Mouse (Mus musculus): ENCODE results near the gene Zfp984.
A peak's percentile ranks its signal among the peaks of the same experiment; 100 is the strongest.
"Not testable (repeated sequence)": the region's sequence is repeated elsewhere in the genome, so short reads cannot be mapped to it uniquely, and the experiment has no call there.

Zfp984 gene

DNA sequence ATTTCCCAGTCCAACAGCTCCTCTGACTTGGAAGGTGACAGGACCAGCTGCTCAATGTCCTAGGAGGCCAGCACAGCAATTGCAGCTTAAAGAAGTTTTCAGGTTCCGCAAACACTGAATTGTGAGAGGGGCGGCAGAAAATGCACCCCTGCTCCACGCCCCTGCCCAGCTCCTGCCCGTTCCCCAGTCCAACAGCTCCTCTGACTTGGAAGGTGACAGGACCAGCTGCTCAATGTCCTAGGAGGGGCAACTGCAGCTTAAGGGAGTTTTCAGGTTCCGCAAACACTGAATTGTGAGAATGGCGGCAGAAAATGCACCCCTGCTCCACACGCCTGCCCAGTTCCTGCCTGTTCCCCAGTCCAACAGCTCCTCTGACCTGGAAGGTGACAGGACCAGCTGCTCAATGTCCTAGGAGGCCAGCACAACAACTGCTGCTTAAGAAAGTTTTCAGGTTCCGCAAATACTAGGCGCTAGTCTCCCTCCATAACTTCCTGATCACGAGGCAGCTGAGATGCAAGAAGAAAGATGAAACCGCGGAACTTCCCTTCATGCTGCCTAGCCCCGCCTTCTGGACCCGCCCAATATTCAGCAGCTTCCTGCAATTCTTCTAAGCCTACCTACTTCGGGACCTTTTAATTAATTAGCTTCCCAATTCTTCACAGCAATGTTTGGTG lies at the start of gene Zfp984:
Gene Zfp984 (minus strand): TSS at position 497 of the 674 bp plus-strand sequence.
- not testable (repeated sequence) for DNase-seq (ENCODE audit: low spot score)

DNA sequence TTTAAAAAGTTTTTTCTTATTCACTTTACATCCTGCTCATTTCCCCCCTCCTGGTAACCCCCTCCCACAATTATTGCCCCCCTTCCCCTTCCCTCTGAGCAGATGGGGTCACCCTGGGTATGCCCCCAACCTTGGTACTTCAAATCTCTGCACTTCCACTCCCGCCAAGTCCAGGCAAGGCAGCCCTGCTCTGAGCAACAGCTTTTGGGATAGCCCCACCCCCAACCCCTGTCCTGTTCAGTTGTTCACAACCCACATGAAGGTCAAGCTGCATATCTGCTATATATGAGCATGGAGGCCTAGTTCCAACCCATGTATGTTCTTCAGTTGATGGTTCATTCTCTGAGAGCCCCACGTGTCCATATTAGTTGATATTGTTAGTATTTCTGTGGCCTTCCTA lies 41.2 kb upstream of the Zfp984 start:
- no peak for DNase-seq (ENCODE audit: low spot score)

DNA sequence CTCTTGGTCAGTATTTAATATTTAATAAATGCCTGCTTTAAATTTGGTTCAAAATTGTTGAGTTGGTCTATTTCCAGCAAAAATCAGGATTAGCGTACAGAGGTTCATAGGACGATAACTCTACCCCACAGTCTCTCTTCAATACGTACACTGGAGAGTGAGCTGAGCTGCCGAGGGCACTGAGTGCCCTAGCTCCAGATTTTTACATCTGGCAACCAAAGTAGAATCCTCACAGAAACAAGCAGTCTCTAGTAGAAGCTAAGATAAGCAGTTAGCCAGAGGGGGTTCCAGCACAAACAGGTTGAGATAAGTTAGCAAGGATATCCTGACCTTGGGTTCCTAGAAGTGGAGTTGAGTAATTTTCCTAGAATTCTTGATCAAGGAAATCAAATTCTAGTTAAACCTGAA lies 39.0 kb upstream of the Zfp984 start:
- no peak for DNase-seq (ENCODE audit: low spot score)

DNA sequence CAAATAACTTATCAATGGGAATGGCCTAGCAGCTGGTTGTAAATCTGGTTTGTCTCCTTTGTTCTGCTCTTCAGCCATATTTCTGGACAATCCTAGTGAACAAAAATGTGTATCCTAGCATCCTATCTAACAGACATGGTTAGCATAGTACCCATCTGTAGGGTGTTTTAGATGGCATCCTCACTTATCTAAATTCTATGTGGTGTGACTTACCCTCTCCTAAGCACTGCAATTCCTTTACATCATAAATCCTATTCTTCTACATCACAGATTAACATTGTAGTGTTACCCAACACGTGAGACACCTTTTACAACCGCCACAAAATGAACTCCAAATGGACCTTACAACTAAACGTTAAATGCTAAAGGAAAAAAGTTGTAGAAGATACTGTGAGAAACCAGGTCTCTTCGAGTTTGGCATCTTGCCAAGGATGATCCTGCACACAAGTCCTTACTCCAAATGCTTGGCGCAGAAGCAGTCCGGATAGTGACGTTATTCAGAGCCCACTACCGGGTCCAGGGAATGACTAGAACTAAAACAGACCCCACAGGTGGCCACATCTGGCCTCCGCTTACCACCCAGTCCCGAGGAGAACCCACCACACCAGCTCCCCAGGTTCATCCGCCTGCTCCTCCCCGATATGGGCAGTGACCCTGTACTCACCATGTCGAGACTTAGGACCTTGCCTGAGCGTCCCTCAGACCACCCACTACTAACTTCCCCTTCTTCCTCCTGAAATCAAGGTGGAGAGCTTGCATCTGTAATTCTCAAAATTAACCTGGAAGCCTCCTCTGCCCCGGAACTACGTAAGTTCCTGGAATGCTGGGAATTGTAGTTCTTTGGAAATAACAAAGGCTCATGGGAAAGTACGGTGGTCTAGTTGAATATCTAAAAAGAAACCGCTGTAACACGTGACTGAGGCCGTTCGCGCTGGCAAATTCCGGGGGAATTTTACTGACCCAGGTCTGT lies 38.3 kb upstream of the Zfp984 start, which contains the start of gene Zfp933:
Gene Zfp933 (minus strand): TSS at position 753 of the 970 bp plus-strand sequence.
- DNase-seq (ENCODE audit: low spot score), result peak; percentile 36

DNA sequence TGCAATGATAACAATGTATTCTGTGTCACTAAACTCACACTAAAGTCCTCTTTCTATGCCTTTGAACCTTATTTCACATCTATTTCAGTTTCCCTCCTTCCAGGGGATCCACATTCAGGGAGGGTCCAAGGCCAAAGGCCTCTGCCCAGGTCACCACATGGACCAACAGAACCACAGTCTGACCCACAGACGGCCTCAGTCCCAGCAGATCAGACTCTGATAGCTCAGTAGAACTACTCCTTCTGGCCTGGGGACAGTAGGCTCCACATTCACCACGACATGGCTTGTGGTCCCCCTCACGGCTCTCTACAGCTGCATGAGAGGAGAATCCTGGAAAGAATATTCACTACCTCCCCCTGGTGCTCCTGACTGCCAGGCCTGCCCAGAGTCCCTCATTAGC lies 33.3 kb upstream of the Zfp984 start:
- no peak for DNase-seq (ENCODE audit: low spot score)

DNA sequence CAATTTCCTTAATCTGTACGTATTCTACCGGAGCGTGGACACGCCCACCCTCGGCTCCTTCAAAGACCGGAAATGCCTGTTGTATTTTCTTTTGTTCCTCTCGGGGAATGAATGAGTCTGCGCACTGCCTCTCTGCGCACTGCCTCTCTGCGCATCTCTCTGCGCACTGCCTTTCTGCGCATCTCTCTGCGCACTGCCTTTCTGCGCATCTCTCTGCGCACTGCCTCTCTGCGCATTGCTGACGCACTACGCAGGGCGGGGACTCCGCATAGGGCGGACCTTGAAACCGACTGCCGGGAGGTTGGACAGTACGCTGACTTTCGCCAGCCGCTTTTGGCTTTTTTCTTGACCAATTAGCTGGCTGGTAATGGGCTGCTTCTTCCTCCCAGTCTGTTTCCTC lies 29.7 kb upstream of the Zfp984 start:
- DNase-seq (ENCODE audit: low spot score), result peak; percentile 19

DNA sequence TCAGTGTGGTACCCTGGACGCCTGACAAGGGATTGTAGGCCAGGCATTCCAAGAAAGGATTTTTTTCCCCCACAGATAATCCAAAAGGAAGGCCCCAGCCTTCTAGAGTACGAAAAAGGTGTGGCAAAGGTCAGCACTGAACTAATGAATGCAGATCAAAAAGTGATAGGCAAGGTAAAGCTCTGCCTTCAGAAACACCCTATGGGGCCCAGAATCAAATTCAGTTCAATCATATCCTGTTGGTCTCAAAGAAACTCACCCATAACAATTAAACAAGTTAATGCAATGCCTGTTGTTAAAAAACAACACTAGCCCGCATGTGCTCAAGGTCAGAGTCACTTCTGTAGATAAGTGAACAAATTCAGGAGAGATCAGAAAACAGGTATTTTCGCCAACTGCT lies 14.8 kb upstream of the Zfp984 start:
- DNase-seq (ENCODE audit: low spot score), result no peak

DNA sequence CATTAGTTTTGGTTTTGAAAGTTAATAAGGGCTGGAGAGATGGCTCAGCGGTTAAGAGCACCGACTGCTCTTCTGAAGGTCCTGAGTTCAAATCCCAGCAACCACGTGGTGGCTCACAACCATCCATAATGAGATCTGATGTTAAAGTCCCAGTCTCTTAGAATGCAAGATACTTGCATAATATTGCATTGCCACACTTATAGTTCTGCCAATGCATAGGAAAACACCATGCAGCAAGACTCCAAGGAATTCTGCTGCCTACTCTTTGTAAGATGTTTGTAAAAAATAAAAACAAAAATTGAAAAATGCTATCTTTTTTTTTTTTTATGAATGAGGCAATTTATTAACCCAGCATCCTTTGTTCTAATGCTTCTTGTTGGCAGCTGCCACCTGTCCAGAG lies 11.8 kb upstream of the Zfp984 start:
- not testable (repeated sequence) for DNase-seq (ENCODE audit: low spot score)

DNA sequence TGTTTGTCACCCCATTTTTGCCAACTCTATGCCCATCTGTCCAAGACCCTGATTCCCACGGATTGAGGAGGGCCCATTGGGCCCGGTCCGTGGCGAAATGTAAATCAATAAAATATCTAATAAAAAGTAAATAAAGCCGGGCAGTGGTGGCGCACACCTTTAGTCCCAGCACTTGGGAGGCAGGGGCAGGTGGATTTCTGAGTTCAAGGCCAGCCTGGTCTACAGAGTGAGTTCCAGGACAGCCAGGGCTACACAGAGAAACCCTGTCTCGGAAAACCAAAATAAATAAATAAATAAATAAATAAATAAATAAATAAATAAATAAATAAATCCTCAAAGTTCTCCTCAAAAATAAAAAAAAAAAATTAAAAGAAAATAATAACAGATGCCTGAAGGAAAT lies 10.1 kb upstream of the Zfp984 start:
- not testable (repeated sequence) for DNase-seq (ENCODE audit: low spot score)

DNA sequence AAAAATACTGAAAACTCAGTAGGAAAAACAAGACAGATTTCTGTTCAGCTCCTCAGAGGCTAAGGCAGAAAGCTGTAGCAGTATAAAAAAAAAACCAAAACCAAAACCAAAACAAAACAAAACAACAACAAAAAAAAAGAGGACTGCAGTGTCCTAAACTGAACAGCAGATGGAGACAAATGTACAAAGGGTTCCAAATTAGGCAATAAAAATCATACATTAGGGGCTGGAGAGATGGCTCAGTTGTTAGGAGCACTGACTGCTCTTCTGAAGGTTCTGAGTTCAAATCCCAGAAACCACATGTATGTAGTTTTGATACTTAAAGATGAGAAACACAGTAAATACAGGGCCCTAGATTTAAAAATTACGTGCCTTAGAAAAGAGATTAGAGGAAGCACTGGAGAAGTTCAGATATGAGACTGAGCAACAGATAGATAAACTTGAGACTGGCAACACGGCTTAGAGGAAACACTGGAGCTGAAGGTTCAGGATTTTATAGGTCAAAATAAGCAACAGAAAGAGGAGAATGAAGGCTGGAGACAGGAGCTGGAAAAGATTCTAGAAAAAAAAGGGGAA lies 5.1 kb upstream of the Zfp984 start:
- no peak for DNase-seq (ENCODE audit: low spot score)

DNA sequence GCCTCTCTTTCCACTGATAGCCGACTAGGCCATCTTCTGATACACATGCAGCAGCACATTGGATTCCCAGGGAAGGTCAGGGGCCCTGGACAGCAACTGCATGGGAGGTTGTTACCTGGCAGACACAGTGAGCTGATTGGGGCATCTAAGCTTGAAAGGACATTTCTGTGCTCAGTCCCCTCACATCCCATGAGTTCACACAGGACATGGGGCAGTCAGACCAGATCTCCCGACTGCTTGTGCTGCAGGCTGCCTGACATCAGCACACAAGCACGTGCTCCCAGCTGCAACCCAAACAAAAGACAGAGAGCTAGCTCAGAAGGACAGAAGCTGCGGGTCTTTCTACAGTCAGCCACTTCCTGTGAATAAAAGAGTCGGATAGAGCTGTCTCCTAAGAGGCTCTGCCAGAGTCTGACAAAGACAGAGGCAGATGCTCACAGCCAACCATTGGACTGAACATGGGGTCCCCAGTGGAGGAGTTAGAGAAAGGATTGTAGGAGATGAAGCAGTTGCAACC lies 3.7 kb upstream of the Zfp984 start:
- no peak for DNase-seq (ENCODE audit: low spot score)

DNA sequence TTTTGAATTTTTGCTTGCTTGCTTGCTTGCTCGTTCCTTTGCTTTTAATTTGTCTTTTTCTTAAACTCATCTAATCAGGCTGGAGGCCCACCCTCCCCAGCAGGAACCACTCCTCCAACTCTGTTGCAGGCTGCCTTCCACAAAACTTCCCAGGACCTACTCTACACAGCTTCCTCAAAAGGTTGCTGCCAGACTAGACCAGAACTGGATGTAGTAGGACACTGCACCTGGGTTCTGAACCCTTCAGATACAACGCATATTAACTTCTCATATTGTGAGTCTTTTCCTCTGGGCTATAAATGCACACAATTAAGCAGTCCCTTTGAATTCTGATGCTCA lies 347 bp upstream of the Zfp984 start:
- not testable (repeated sequence) for DNase-seq (ENCODE audit: low spot score)

DNA sequence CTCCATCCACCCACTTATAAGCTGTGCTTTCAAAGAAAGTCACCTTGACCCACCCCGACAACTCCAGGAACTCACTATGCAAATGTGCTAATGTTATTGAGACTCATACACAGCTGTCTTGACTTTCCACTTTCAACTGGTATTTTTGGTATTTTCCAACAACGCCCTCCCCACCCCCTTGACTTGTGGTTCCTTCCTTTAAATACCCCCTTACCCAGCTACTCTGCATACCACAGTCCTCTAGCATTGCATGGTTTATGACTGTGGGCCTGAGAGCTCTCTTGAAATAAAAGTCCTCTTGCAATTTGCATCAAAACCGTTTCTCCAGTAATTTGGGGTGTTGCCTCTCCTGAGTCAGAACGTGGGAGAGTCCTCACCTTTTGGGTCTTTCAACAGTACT lies 1.1 kb downstream of the Zfp984 start:
- DNase-seq (ENCODE audit: low spot score), result not testable (repeated sequence)

DNA sequence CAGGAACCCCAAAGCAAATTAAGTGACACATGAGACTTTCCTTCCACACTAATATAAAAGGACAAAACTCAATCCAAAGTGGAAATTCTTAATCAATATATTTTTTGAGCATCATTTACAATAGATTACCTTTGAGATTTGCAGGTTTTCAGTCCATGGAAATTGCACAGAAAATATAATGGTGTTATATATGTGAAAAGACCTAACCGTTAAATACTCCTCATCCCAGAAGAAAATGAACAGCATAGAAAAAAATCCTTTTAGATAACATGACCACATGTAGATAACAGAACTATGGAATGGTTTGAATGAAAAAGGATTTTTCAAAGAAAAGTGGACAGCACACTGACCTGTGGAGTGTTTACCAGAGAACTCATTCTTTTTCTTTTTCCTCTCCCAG lies 14.3 kb downstream of the Zfp984 start:
- DNase-seq (ENCODE audit: low spot score), result not testable (repeated sequence)

DNA sequence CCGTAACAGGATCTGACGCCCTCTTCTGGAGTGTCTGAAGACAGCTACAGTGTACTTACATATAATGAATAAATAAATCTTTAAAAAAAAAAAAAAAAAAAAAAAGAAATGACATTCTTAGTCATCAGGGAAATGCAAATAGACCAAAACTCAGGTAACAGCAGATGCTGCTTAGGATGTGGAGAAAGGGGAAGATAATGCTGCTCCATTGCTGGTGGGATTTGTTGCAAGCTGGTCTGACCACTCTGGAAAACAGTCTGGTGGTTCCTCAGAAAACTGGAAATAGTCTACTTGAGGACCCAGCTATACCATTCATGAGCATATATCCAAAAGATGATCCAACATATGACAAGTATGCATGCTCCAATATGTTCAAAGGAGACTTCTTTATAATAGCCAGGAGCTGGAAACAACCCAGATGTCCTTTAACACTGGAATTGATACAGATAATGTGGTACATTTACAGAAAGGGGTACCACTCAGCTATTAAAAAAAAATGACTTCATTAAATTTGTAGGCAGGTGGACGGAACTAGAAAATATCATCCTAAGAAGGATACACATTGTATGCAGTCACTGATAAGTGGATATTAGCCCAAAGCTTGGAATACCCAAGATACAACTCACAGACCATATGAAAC lies 15.4 kb downstream of the Zfp984 start:
- DNase-seq (ENCODE audit: low spot score), result not testable (repeated sequence)

DNA sequence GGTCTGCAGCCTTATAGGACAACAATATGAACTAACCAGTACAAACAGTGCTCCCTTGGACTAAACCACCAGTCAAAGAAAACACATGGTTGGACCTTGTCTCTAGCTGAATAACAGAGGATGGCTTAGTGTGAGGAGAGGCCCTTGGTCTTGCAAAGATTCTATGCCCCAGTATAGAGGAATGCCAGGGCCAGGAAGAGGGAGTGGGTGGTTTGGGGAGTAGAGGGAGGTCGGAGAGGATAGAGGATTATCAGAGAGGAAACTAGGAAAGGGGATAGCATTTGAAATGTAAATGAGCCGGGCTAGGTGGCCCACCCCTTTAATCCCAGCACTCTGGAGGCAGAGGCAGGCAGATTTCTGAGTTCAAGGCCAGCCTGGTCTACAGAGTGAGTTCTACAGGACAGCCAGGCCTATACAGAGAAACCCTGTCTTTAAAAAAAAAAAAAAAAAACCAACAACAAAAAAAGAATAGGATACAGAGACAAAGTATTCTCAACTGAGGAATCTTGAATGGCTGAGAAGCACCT lies 16.1 kb downstream of the Zfp984 start:
- DNase-seq (ENCODE audit: low spot score), result not testable (repeated sequence)

DNA sequence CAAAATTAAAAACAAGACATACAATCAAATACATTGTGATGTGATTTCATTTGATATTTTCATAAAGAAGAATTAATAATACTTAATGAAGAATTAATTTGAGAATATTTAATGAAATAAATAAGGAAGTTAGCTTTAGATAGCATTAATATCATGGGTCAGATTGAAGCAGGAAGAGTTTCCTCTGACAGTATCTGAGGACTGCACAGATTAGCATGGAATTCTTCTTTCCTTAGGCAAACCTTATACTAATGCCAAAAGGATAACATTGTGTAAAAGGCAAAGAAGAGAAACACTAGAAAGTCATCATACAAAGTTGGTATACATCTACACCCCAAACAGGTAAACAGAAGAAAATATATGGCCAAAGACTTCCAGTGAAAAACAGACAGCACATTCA lies 17.9 kb downstream of the Zfp984 start:
- not testable (repeated sequence) for DNase-seq (ENCODE audit: low spot score)

DNA sequence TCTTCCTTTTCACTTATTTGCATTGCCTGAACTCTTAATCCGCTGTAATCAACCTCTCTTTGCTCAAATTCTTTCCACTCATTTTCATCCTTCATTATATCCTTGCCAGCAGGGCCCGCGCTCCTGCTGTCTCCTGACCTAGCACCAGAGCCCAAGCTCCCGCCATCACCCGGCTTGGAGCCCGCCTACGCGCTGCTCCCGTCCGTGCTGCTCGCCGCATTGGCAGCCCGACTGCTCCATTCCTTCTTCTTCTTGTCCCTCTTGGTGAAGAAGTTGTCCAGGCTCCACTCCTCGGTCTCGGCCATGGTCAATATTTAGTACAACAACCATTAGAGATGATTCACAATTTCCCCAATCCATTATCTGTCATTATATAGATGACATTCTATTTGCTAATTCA lies 63.3 kb downstream of the Zfp984 start:
- not testable (repeated sequence) for DNase-seq (ENCODE audit: low spot score)

DNA sequence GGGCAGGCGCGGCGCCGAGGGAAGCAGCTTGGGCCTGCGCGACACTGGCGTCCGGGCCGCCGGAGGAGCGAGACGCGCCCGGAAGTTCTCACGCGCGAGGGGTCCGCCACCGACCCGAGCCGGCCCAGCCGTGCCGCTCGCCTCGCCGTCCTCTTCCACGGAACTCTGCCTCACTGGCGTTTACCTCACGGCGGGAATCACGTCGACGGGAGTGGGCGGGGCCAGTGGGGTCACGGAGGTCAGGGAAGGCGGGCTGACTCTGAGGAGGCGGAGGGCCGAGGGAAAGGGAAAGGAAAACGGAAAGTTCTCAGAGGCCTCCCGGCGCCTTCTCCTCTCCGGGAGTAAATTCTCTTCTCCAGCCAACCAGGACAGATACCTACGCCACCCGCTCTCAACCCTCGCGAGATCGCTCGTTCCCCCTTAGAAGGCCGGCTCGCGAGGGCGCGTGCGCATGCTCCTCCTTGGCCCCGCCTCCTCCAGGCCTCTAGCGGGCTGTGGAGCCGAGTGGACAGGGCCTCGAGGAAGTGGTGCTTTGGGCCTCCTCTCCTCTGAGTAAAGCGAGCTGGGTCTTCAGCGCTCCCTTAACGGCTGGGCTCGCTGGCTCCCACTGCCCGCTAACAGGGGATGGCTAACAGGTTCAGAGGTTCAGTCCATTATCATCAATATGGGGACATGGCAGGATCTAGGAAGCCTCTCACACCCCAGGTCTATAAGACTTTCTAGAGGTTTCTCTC lies 70.8 kb downstream of the Zfp984 start:
- peak; percentile 5 for DNase-seq (ENCODE audit: low spot score)
